Mouse (Mus musculus) heart, postnatal 14 days (tissue): ENCODE measurements around the gene Gm128. TPM values are rescaled to one million over a fixed set of nuclear protein-coding genes. Genes with fewer than 3 reads are reported as not detected.
A peak's percentile ranks its signal among the peaks of the same experiment; 100 is the strongest.
"Not testable (repeated sequence)": the region's sequence is repeated elsewhere in the genome, so short reads cannot be mapped to it uniquely, and the experiment has no call there.

ENCODE experiments used
- DNase-seq, 2 experiments: peaks; one replicate each; pipeline ENCODE4 v3.0.0; 2021 to 2022
- intact Hi-C: fragments of 180-260 bp; cut with DNase I; formaldehyde crosslinking; loops from one replicate; pipeline ENCODE4 v1.15.1; 2025
- total RNA-seq, 2 experiments: library from RNA; stranded (reverse); gene quantifications; 2 replicates each; pipeline ENCODE4 v1.2.3; 2021

The Gm128 gene
- total RNA-seq, 2 experiments from 2014 or later = not detected

GRCm38 (mm10) chr3:95232771-95233170 is 8.6 kb downstream of the Gm128 start:
- no peak for DNase-seq
- intact Hi-C loops = no loop called here

- intact Hi-C loops = no loop called here
- DNase-seq = no peak
Observed at GRCm38 (mm10) chr3:95231298-95232221, 9.8 kb downstream of the Gm128 start, which contains the start of gene Mllt11. Mllt11 (minus strand) TSS chr3:95232171.

- intact Hi-C loops = no loop called here
- no peak for DNase-seq
Observed at GRCm38 (mm10) chr3:95230495-95231297, 10.7 kb downstream of the Gm128 start.

- intact Hi-C loops = no loop called here
- peak; percentile 58 to 62 for DNase-seq
Observed at GRCm38 (mm10) chr3:95229781-95230494, 11.5 kb downstream of the Gm128 start.

- peak; percentile 42 for DNase-seq
- intact Hi-C loops = no loop called here
Observed at GRCm38 (mm10) chr3:95228894-95229780, 12.3 kb downstream of the Gm128 start.

- intact Hi-C loops = no loop called here
- peak; percentile 89 to 92 for DNase-seq
Observed at GRCm38 (mm10) chr3:95228148-95228893, 13.1 kb downstream of the Gm128 start, which contains the start of gene Cdc42se1. Cdc42se1 (plus strand) TSS chr3:95228732.

GRCm38 (mm10) chr3:95227214-95227613 is 14.2 kb downstream of the Gm128 start:
- DNase-seq = no peak
- intact Hi-C loops = no loop called here

GRCm38 (mm10) chr3:95224295-95224694 is 17.1 kb downstream of the Gm128 start:
- DNase-seq = no peak
- intact Hi-C loops = no loop called here

- intact Hi-C loops = no loop called here
Observed at GRCm38 (mm10) chr3:95223041-95223440, 18.4 kb downstream of the Gm128 start.

GRCm38 (mm10) chr3:95218466-95219137 is 22.8 kb downstream of the Gm128 start:
- no peak for DNase-seq
- intact Hi-C loops = loop anchor here (5.0 kb wide), 1 partner anchor 76 kb away; the partner anchor contains the start of gene Tnfaip8l2

More at GRCm38 (mm10) chr3:95223041-95223440, 18.4 kb downstream of the Gm128 start:
- no peak for DNase-seq

GRCm38 (mm10) chr3:95217255-95218134 is 23.9 kb downstream of the Gm128 start, which contains the start of gene Gabpb2:
Gabpb2 (minus strand) TSS chr3:95217916.
- intact Hi-C loops = loop anchor here (2.0 to 5.0 kb wide), 2 partner anchors 45 to 75 kb away; partner anchors contain the start of gene Tnfaip8l2
- peak; percentile 98 to 99 for DNase-seq

- no peak for DNase-seq
- intact Hi-C loops = loop anchor here (2.0 to 5.0 kb wide), 2 partner anchors 46 to 74 kb away; partner anchors contain the start of gene Tnfaip8l2
Observed at GRCm38 (mm10) chr3:95216655-95217254, 24.6 kb downstream of the Gm128 start.

GRCm38 (mm10) chr3:95213609-95213975 is 27.8 kb downstream of the Gm128 start:
- intact Hi-C loops = no loop called here
- DNase-seq = no peak

GRCm38 (mm10) chr3:95212889-95213608 is 28.3 kb downstream of the Gm128 start:
- intact Hi-C loops = not testable (repeated sequence)

GRCm38 (mm10) chr3:95210585-95210984 is 30.8 kb downstream of the Gm128 start:
- no peak for DNase-seq
- intact Hi-C loops = no loop called here

More at GRCm38 (mm10) chr3:95212889-95213608, 28.3 kb downstream of the Gm128 start:
- not testable (repeated sequence) for DNase-seq

- intact Hi-C loops = no loop called here
- no peak for DNase-seq
Observed at GRCm38 (mm10) chr3:95208286-95208685, 33.1 kb downstream of the Gm128 start.
